Mouse (Mus musculus) E14TG2a.4 (cell line): ENCODE measurements around the gene Rab4a.

Source experiments
- H3K27me3 ChIP-seq: 2 replicates; pipeline ENCODE4 v1.6.1; 2014; ENCODE audit warnings: low read length, control low read depth; ENCODE audit not compliant: insufficient read depth
- H3K36me3 ChIP-seq: 2 replicates; pipeline ENCODE4 v1.6.1; 2014; ENCODE audit warnings: low read length, control low read depth; ENCODE audit not compliant: insufficient read depth
- H3K4me1 ChIP-seq: replicated peaks from 2 replicates; pipeline ENCODE4 v1.6.1; 2014; ENCODE audit warnings: low read depth, low read length, control low read depth
- H3K4me3 ChIP-seq: replicated peaks from 2 replicates; pipeline ENCODE4 v1.5.1; 2014; ENCODE audit warnings: mild to moderate bottlenecking, low read length
- H3K9me3 ChIP-seq: 2 replicates; pipeline ENCODE4 v1.6.1; 2014; ENCODE audit warnings: low read length, control low read depth
- CTCF ChIP-seq: conservative IDR thresholded peaks from 2 replicates; pipeline ENCODE4 v1.5.1; 2014; ENCODE audit warnings: low read length
- NANOG ChIP-seq: IDR thresholded peaks from 2 replicates; pipeline ENCODE4 v1.6.1; 2014; ENCODE audit warnings: borderline replicate concordance, low read length, mixed read lengths
- POU5F1 ChIP-seq: IDR thresholded peaks from 2 replicates; pipeline ENCODE4 v1.6.1; 2014; ENCODE audit warnings: low read length, borderline replicate concordance

Gene Rab4a

DNA sequence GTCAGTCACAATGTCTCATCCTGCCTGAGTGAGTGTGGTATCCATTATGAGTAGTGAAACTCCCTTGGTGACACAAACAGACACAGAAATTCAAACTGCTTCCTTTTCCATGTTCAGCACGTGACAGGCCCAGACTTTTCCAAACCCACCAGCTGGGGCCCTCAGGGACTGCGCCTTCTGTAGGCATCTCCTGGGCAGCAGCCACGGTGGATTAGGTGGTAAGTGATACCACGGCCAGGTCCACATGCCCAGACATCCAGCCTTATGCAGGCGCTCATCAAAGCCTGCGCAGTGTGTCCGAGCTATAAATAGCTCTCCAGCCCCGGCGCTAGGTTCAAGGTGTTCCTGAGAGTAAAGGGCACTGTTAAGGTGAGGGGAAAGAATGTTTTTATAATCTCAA is 66.3 kb downstream of the Rab4a start:
- Histone ChIP-seq H3K4me1 (no peaks in the 10 kb centered on the region), H3K27me3 (peaks cover 4% of the 10 kb centered on the region; the same call in 1 of the 2 replicates), H3K36me3 (no peaks in the 10 kb centered on the region), H3K4me3 (no peak overlapping the region), H3K9me3 (no peaks in the 10 kb centered on the region)
- TF ChIP-seq POU5F1, result no peak
- no peak for TF ChIP-seq NANOG
- no peak for TF ChIP-seq CTCF

DNA sequence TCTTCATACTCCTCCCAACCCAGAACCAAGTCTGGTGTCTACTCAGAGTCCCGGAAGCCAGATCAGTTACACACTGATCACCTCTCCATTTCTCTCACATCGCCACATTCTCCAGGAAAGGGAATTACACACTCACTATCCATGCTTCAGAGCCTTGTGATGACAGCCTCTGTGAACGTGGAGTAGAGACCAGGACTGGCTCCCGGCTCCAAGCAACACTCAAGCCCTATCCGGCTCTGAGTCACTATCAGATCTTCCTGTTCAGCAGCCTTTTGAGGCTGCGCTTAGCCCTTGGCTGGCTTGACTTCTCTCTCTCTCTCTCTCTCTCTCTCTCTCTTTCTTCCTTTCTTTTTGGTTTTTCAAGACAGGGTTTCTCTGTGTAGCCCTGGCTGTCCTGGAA is 67.6 kb downstream of the Rab4a start:
- Histone ChIP-seq H3K27me3 (peaks cover 4% of the 10 kb centered on the region), H3K9me3 (no peaks in the 10 kb centered on the region), H3K4me1 (no peaks in the 10 kb centered on the region), H3K4me3 (no peak overlapping the region), H3K36me3 (no peaks in the 10 kb centered on the region)
- no peak for TF ChIP-seq NANOG
- no peak for TF ChIP-seq POU5F1
- no peak for TF ChIP-seq CTCF

DNA sequence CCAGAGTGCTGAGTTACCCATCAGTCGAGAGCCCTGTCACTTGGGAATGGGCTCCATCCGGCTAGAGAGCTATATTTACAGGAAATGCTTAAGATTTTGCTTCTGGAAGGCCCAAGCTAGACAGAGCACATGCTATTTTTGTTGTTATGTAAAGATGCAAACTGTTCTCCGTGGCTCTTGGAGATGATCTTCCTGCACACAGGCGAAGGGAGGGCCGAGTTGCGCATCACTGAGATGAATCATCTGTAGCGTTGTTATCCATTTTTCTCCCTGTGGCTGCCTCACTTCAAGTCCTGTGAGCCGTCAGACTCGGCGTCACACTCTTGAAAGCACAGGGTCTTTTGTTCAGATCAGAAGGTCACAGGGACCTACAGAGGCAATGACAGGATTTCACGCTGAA is 68.5 kb downstream of the Rab4a start:
- Histone ChIP-seq H3K36me3 (no peaks in the 10 kb centered on the region), H3K9me3 (no peaks in the 10 kb centered on the region), H3K4me3 (no peak overlapping the region), H3K27me3 (peaks cover 9% of the 10 kb centered on the region), H3K4me1 (no peaks in the 10 kb centered on the region)
- TF ChIP-seq NANOG (no peak), CTCF (no peak), POU5F1 (no peak)

DNA sequence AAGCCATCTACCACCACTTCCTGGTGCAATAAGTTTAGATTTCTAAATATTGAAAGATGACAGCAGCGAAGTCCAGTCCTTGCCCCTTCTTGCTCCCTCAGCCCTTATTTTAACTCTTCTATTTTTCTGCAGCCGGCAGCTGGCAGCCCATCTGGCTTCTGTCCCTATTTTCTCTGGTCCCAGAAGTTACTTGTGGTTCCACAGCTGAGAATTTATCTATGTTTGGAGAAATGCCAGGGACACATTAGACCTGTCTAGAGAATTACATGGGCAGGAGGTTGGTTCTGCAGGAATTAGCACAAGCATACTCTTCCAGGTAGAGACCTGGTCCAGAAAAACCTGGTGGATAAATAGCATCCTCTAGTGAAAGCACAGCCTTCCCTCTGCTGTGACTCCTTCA is 72.1 kb downstream of the Rab4a start:
- Histone ChIP-seq H3K36me3 (no peaks in the 10 kb centered on the region), H3K27me3 (peaks cover 9% of the 10 kb centered on the region), H3K4me1 (no peaks in the 10 kb centered on the region), H3K4me3 (no peak overlapping the region), H3K9me3 (no peaks in the 10 kb centered on the region)
- TF ChIP-seq POU5F1 (no peak), CTCF (no peak)

DNA sequence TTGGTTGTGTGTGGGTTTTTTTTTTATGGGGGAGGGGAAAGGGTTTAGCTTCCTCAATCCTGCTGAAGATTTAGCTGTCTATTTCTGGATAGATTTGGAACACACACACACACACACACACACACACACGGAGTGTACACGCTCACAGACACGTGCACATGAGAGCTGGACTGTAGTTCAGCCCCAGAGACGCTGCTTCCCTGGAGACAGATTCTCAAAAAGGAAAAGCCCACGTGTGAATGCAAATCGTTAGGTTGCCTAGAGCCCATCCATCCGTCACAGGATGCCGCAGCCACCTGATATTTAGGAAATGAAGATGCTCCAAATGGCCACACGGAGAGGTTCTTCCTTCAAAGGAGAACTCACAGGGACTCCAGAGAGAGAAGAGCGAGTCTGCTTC is 74.5 kb downstream of the Rab4a start:
- TF ChIP-seq CTCF (no peak), POU5F1 (no peak), NANOG (no peak)
- H3K4me3 ChIP-seq, result no peak overlapping the region
- peaks cover 29% of the 10 kb centered on the region for H3K27me3 ChIP-seq
- H3K36me3 ChIP-seq, result no peaks in the 10 kb centered on the region
- peaks cover 10% of the 10 kb centered on the region for H3K4me1 ChIP-seq
- no peaks in the 10 kb centered on the region for H3K9me3 ChIP-seq

DNA sequence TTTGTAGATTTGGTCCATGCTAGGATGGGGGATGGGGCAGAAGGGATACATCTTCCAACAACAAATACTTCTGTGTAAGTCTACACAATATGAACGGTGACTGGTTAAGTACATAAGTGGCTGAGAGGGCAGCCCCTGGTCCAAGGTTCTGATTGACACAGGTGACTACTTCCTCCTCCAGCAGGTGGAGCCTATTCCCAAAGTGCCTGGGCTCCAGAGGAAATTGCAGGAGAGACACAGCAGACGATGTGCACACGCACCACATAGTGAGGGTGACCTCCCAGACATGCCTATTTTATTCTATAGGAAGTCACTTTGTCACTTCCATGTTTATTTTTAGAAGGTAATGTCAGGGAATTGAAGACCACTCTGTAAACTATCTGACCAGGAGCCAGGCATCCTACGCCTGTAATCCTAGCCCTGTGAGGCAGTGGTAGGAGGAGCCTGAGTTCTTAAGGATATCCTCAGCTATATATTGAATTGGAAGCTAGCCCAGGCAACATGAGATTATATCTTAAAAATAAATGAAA is 75.1 kb downstream of the Rab4a start:
- H3K9me3 ChIP-seq, result no peaks in the 10 kb centered on the region
- H3K4me3 ChIP-seq, result no peak overlapping the region
- peaks cover 10% of the 10 kb centered on the region for H3K4me1 ChIP-seq
- H3K36me3 ChIP-seq, result no peaks in the 10 kb centered on the region
- no peak for TF ChIP-seq CTCF
- no peak for TF ChIP-seq NANOG
- no peak for TF ChIP-seq POU5F1
- peaks cover 34% of the 10 kb centered on the region for H3K27me3 ChIP-seq

DNA sequence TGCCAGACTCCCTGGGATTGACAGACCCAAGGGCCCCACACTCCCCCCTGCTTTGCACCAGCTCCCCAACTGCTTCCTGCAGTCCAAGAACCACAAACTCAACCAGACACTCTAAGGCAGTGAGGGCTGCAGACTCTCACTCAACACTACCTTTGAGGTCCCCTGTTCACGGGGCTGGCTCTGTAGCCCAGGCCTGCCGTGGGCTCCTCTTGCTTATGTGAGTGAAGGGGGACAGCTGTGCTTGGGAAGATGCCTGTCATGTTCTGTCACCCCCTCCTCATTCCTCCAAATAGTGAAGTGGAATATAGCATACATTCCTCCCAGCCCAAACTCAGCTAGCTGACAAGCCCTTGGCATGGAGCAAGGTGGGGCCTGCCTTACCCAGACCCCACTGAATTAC is 76.6 kb downstream of the Rab4a start:
- H3K27me3 ChIP-seq, result peaks cover 40% of the 10 kb centered on the region
- H3K36me3 ChIP-seq, result no peaks in the 10 kb centered on the region
- TF ChIP-seq CTCF (no peak), POU5F1 (no peak)
- no peak overlapping the region for H3K4me3 ChIP-seq
- H3K9me3 ChIP-seq, result no peaks in the 10 kb centered on the region
- peaks cover 10% of the 10 kb centered on the region for H3K4me1 ChIP-seq

DNA sequence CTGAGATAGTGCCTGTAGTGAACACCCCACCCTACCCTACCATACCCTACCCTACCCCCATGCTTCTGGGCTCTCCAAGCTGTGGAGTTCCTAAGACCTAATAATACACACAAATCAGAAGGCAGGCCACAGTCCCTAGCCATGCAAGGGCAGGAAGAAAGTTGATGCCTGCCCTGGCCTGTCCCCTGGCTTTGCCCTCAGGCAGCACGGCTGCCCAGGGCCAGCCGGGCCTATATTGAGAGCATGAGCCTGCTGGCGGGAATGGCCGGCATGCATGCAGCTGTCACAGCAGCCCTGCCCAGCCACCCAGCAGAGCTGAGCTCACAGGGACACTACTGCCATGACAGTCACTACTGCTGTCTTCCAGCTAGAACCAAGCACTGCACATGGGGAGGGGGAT is 77.3 kb downstream of the Rab4a start:
- TF ChIP-seq CTCF (no peak), NANOG (no peak), POU5F1 (no peak)
- peaks cover 10% of the 10 kb centered on the region for H3K4me1 ChIP-seq
- H3K36me3 ChIP-seq, result no peaks in the 10 kb centered on the region

More for the DNA sequence above, 77.3 kb downstream of the Rab4a start:
- Histone ChIP-seq H3K9me3 (no peaks in the 10 kb centered on the region), H3K4me3 (no peak overlapping the region), H3K27me3 (peaks cover 40% of the 10 kb centered on the region)
